Mouse (Mus musculus) forebrain, embryonic 12.5 days (tissue): Measurements from ENCODE around the gene Gm6460. TPM values are rescaled to one million over a fixed set of nuclear protein-coding genes. Genes with fewer than 3 reads are reported as not detected.
"Not testable (repeated sequence)": the region's sequence is repeated elsewhere in the genome, so short reads cannot be mapped to it uniquely, and the experiment has no call there.

Experiments used
- ATAC-seq: fragments of 200-750 bp; cut with Nextera tagmentation; 2 replicates; pipeline ENCODE4 v1.8.0; 2017; ENCODE audit warnings: moderate TSS enrichment; ENCODE audit not compliant: low FRiP score
- H3K27ac ChIP-seq: fragments of 300-500 bp; sonication (generic); 2 replicates; pipeline ENCODE4 v1.5.1; 2016; ENCODE audit warnings: mild to moderate bottlenecking
- H3K27me3 ChIP-seq: fragments of 300-500 bp; sonication (generic); 2 replicates; pipeline ENCODE4 v1.6.1; 2016; ENCODE audit warnings: mild to moderate bottlenecking
- H3K36me3 ChIP-seq: fragments of 300-500 bp; sonication (generic); replicated peaks from 2 replicates; pipeline ENCODE4 v1.6.1; 2016; ENCODE audit warnings: mild to moderate bottlenecking
- H3K4me1 ChIP-seq: fragments of 300-500 bp; sonication (generic); 2 replicates; pipeline ENCODE4 v1.6.1; 2016
- H3K4me2 ChIP-seq: fragments of 300-500 bp; sonication (generic); 2 replicates; pipeline ENCODE4 v1.6.1; 2016; ENCODE audit warnings: mild to moderate bottlenecking, moderate library complexity
- H3K4me3 ChIP-seq: fragments of 300-500 bp; sonication (generic); replicated peaks from 2 replicates; pipeline ENCODE4 v1.5.1; 2016; ENCODE audit warnings: mild to moderate bottlenecking
- H3K9ac ChIP-seq: fragments of 300-500 bp; sonication (generic); 2 replicates; pipeline ENCODE4 v1.6.1; 2016; ENCODE audit warnings: mild to moderate bottlenecking
- H3K9me3 ChIP-seq: fragments of 300-500 bp; sonication (generic); 2 replicates; pipeline ENCODE4 v1.6.1; 2016
- WGBS: fragments of 180-500 bp; shearing (Covaris S2); methylation state at CpG from one replicate; pipeline ENCODE4 v1.1.7; 2016; 5-methylcytosine and 5-hydroxymethylcytosine counted together
- polyA plus RNA-seq: library from polyadenylated mRNA; unstranded; fragments of >200 nt; fragmentation: Nextera tagmentation; extraction: Ambion mirVana; gene quantifications from 2 replicates; pipeline ENCODE4 v1.2.1, GENCODE M21; 2016

Gm6460 gene
- polyA plus RNA-seq, result not detected in 2 replicates

- H3K9me3 ChIP-seq, H3K36me3 ChIP-seq, H3K4me3 ChIP-seq, H3K9ac ChIP-seq, H3K4me1 ChIP-seq, H3K4me2 ChIP-seq, H3K27ac ChIP-seq, H3K27me3 ChIP-seq, ATAC-seq: not testable (repeated sequence)
- no CpG with 5 or more reads among the region's 3 CpGs for WGBS
These were observed at the start of gene Gm6460 for GRCm38 (mm10) chr5:11594613-11595012. TSS of gene Gm6460 (plus strand) at chr5:11594913.

Other genes with a start within 250 kb of the Gm6460 start
- gene Gm8897, start 178.5 kb upstream of the Gm6460 start, polyA plus RNA-seq, result not detected in 2 replicates
- gene Gm8906, start 92.2 kb upstream of the Gm6460 start, polyA plus RNA-seq, result not detected in 2 replicates
- not detected in 2 replicates for gene Gm8922, start 87.0 kb downstream of the Gm6460 start, polyA plus RNA-seq
- gene Gm8926, start 175.6 kb downstream of the Gm6460 start, polyA plus RNA-seq, result not detected in 2 replicates